Mouse (Mus musculus): ENCODE measurements around the gene Tspan18.

- no peak for TF ChIP-seq CTCF (IDR thresholded peaks at IDR 0.05)
- TF ChIP-seq POLR2A (IDR thresholded peaks at IDR 0.05; ENCODE audit: insufficient read depth, low read depth, low read length), result no peak
These were observed 21.5 kb upstream of the Tspan18 start for GRCm38 (mm10) chr2:93355845-93356244.

Measured in heart, adult 2 months (tissue).